Mouse (Mus musculus) kidney, embryonic 14.5 days (tissue): Measurements from ENCODE around the gene Ttc30a2. TPM values are rescaled to one million over a fixed set of nuclear protein-coding genes. Genes with fewer than 3 reads are reported as not detected.

ENCODE experiments used
- ATAC-seq: fragments of 200-750 bp; cut with Nextera tagmentation; 2 replicates; pipeline ENCODE4 v1.8.0; 2017; ENCODE audit warnings: moderate number of reproducible peaks, mild to moderate bottlenecking, moderate TSS enrichment, moderate library complexity; ENCODE audit not compliant: low FRiP score, low TSS enrichment
- H3K27ac ChIP-seq: fragments of 300-500 bp; sonication (generic); 2 replicates; pipeline ENCODE4 v1.5.1; 2014; ENCODE audit warnings: low read depth, mild to moderate bottlenecking, low read length, moderate library complexity, mixed read lengths
- H3K27me3 ChIP-seq: fragments of 300-500 bp; sonication (generic); 2 replicates; pipeline ENCODE4 v1.6.1; 2014; ENCODE audit warnings: mild to moderate bottlenecking, low read length; ENCODE audit not compliant: control insufficient read depth, insufficient read depth
- H3K36me3 ChIP-seq: fragments of 300-500 bp; sonication (generic); 2 replicates; pipeline ENCODE4 v1.6.1; 2014; ENCODE audit warnings: low read length, mixed read lengths; ENCODE audit not compliant: control insufficient read depth, insufficient read depth
- H3K4me1 ChIP-seq: fragments of 300-500 bp; sonication (generic); 2 replicates; pipeline ENCODE4 v1.6.1; 2014; ENCODE audit warnings: low read length, mixed read lengths; ENCODE audit not compliant: control insufficient read depth, insufficient read depth
- H3K4me2 ChIP-seq: fragments of 300-500 bp; sonication (generic); replicated peaks from 2 replicates; pipeline ENCODE4 v1.6.1; 2014; ENCODE audit warnings: low read depth, mild to moderate bottlenecking, low read length
- H3K4me3 ChIP-seq: fragments of 300-500 bp; sonication (generic); 2 replicates; pipeline ENCODE4 v1.5.1; 2014; ENCODE audit warnings: mild to moderate bottlenecking, low read length
- H3K9ac ChIP-seq: fragments of 300-500 bp; sonication (generic); 2 replicates; pipeline ENCODE4 v1.6.1; 2014; ENCODE audit warnings: low read depth, mild to moderate bottlenecking, low read length, moderate library complexity
- H3K9me3 ChIP-seq: fragments of 300-500 bp; sonication (generic); 2 replicates; pipeline ENCODE4 v1.6.1; 2016; ENCODE audit warnings: low read length; ENCODE audit not compliant: control insufficient read depth
- WGBS: fragments of 180-500 bp; shearing (Covaris S2); extraction: QIAGEN DNeasy Blood & Tissue Kit; methylation state at CpG from one replicate; pipeline ENCODE4 v1.1.7; 2014; 5-methylcytosine and 5-hydroxymethylcytosine counted together
- polyA plus RNA-seq: library from polyadenylated mRNA; unstranded; fragments of >200 nt; fragmentation: Nextera tagmentation; extraction: Ambion mirVana; gene quantifications from 2 replicates; pipeline ENCODE4 v1.2.1, GENCODE M21; 2014

Ttc30a2 gene
- polyA plus RNA-seq, 1 experiment from 2014 or later = 0.76 TPM

- peaks cover 19% of the 10 kb centered on the region for H3K4me1 ChIP-seq
- H3K27me3 ChIP-seq = no peaks in the 10 kb centered on the region
- H3K4me3 ChIP-seq = no peak overlapping the region
- no peak overlapping the region for H3K27ac ChIP-seq
- 13% methylated on average over 8 of the region's 8 CpGs for WGBS
- no peak overlapping the region for H3K9ac ChIP-seq
- 0 out of 2 replicates have a peak, but pooled peaks have one; percentile 50 for ATAC-seq
- no peaks in the 10 kb centered on the region for H3K36me3 ChIP-seq
- no peaks in the 10 kb centered on the region for H3K9me3 ChIP-seq
- H3K4me2 ChIP-seq = no peak overlapping the region
These were observed 20.7 kb upstream of the Ttc30a2 start for GRCm38 (mm10) chr2:75998692-75999091.

- Histone ChIP-seq H3K27me3 (no peaks in the 10 kb centered on the region), H3K36me3 (no peaks in the 10 kb centered on the region), H3K4me3 (no peak overlapping the region), H3K9me3 (no peaks in the 10 kb centered on the region), H3K9ac (peak overlapping the region; percentile 28; the same call in 1 of the 2 replicates), H3K27ac (no peak overlapping the region), H3K4me1 (peaks cover 19% of the 10 kb centered on the region), H3K4me2 (no peak overlapping the region)
- no peak; the same call in 1 of the 2 replicates for ATAC-seq
- WGBS = 14% methylated on average over 12 of the region's 12 CpGs
These were observed 19.8 kb upstream of the Ttc30a2 start for GRCm38 (mm10) chr2:75997726-75998125.

GRCm38 (mm10) chr2:75994841-75995240 is 16.9 kb upstream of the Ttc30a2 start:
- H3K9me3 ChIP-seq = no peaks in the 10 kb centered on the region
- H3K27me3 ChIP-seq = no peaks in the 10 kb centered on the region
- H3K36me3 ChIP-seq = no peaks in the 10 kb centered on the region
- H3K4me2 ChIP-seq = no peak overlapping the region
- 94% methylated on average over 11 of the region's 11 CpGs for WGBS
- H3K4me1 ChIP-seq = peaks cover 29% of the 10 kb centered on the region
- H3K27ac ChIP-seq = no peak overlapping the region
- H3K4me3 ChIP-seq = no peak overlapping the region
- no peak overlapping the region for H3K9ac ChIP-seq
- no peak for ATAC-seq

- Histone ChIP-seq H3K27ac (peak overlapping the region; percentile 55; the same call in 1 of the 2 replicates), H3K4me1 (peaks cover 26% of the 10 kb centered on the region; the same call in 1 of the 2 replicates), H3K4me2 (no peak overlapping the region), H3K36me3 (no peaks in the 10 kb centered on the region), H3K4me3 (no peak overlapping the region), H3K9me3 (no peaks in the 10 kb centered on the region), H3K27me3 (no peaks in the 10 kb centered on the region), H3K9ac (no peak overlapping the region)
- 0 out of 2 replicates have a peak, but pooled peaks have one; percentile 20 for ATAC-seq
- WGBS = 40% methylated on average over 6 of the region's 6 CpGs
These were observed 13.7 kb upstream of the Ttc30a2 start for GRCm38 (mm10) chr2:75991581-75992205.

GRCm38 (mm10) chr2:75990885-75991539 is 13.0 kb upstream of the Ttc30a2 start:
- 61% methylated on average over 13 of the region's 13 CpGs for WGBS
- Histone ChIP-seq H3K36me3 (no peaks in the 10 kb centered on the region), H3K27me3 (no peaks in the 10 kb centered on the region), H3K4me1 (peaks cover 26% of the 10 kb centered on the region; the same call in 1 of the 2 replicates), H3K4me3 (no peak overlapping the region), H3K4me2 (no peak overlapping the region), H3K9me3 (no peaks in the 10 kb centered on the region), H3K27ac (no peak overlapping the region), H3K9ac (no peak overlapping the region)
- 0 out of 2 replicates have a peak, but pooled peaks have one; percentile 54 for ATAC-seq

GRCm38 (mm10) chr2:75989694-75990093 is 11.7 kb upstream of the Ttc30a2 start:
- Histone ChIP-seq H3K9ac (no peak overlapping the region), H3K9me3 (no peaks in the 10 kb centered on the region), H3K4me2 (no peak overlapping the region), H3K27me3 (no peaks in the 10 kb centered on the region), H3K27ac (no peak overlapping the region), H3K36me3 (no peaks in the 10 kb centered on the region), H3K4me3 (no peak overlapping the region), H3K4me1 (peaks cover 28% of the 10 kb centered on the region)
- 64% methylated on average over 4 of the region's 4 CpGs for WGBS
- no peak for ATAC-seq

- peaks cover 28% of the 10 kb centered on the region for H3K4me1 ChIP-seq
- no peaks in the 10 kb centered on the region for H3K9me3 ChIP-seq
- 18% methylated on average over 7 of the region's 7 CpGs for WGBS
- no peak overlapping the region for H3K9ac ChIP-seq
- no peak for ATAC-seq
- H3K4me2 ChIP-seq = peak overlapping the region; percentile 26
- no peak overlapping the region for H3K4me3 ChIP-seq
- H3K27me3 ChIP-seq = no peaks in the 10 kb centered on the region
- H3K27ac ChIP-seq = peak overlapping the region; percentile 26; the same call in 1 of the 2 replicates
- H3K36me3 ChIP-seq = no peaks in the 10 kb centered on the region
These were observed 10.9 kb upstream of the Ttc30a2 start for GRCm38 (mm10) chr2:75988779-75989363.

- WGBS = 20% methylated on average over 4 of the region's 4 CpGs
- Histone ChIP-seq H3K27me3 (no peaks in the 10 kb centered on the region), H3K4me3 (no peak overlapping the region), H3K9me3 (no peaks in the 10 kb centered on the region), H3K9ac (no peak overlapping the region), H3K27ac (peak overlapping the region; percentile 26; the same call in 1 of the 2 replicates), H3K4me2 (peak overlapping the region; percentile 26; the same call in 1 of the 2 replicates), H3K36me3 (no peaks in the 10 kb centered on the region), H3K4me1 (peaks cover 28% of the 10 kb centered on the region)
- ATAC-seq = 0 out of 2 replicates have a peak, but pooled peaks have one; percentile 20
These were observed 10.4 kb upstream of the Ttc30a2 start for GRCm38 (mm10) chr2:75988378-75988777.

GRCm38 (mm10) chr2:75987739-75988138 is 9.8 kb upstream of the Ttc30a2 start:
- no peaks in the 10 kb centered on the region for H3K9me3 ChIP-seq
- no peak overlapping the region for H3K4me3 ChIP-seq
- H3K9ac ChIP-seq = no peak overlapping the region
- no peaks in the 10 kb centered on the region for H3K36me3 ChIP-seq
- H3K4me2 ChIP-seq = no peak overlapping the region
- peaks cover 28% of the 10 kb centered on the region for H3K4me1 ChIP-seq
- H3K27me3 ChIP-seq = no peaks in the 10 kb centered on the region
- no peak for ATAC-seq
- WGBS = 64% methylated on average over 9 of the region's 9 CpGs
- H3K27ac ChIP-seq = no peak overlapping the region
